Mouse (Mus musculus) urinary bladder, postnatal 36 days (tissue): ENCODE measurements around the gene Scimp.
"Not testable (repeated sequence)": the region's sequence is repeated elsewhere in the genome, so short reads cannot be mapped to it uniquely, and the experiment has no call there.

Experiments
- DNase-seq, 2 experiments: peaks; one replicate each; pipeline ENCODE4 v3.0.0; 2022; ENCODE audit warnings: low spot score in 2 of 2, mixed read lengths in 1 of 2

Scimp gene

DNA sequence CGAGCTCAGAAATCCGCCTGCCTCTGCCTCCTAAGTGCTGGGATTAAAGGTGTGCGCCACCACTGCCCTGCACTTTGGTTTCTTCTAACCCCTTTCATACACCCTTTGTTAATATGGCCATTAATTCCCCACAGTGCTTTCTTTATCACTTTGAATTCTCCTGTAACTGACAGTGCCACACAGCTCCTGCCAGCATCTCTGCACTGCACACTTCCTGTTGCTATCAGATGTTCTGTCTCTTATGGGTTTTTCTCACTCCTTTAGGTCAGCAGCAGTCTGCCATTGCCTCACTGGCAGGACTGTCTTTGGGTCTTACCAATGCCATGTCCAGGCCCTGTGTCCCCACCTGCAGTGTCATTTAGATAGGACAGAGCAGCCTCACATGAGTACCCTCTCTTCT, 41.6 kb downstream of the Scimp start:
- DNase-seq: no peak

DNA sequence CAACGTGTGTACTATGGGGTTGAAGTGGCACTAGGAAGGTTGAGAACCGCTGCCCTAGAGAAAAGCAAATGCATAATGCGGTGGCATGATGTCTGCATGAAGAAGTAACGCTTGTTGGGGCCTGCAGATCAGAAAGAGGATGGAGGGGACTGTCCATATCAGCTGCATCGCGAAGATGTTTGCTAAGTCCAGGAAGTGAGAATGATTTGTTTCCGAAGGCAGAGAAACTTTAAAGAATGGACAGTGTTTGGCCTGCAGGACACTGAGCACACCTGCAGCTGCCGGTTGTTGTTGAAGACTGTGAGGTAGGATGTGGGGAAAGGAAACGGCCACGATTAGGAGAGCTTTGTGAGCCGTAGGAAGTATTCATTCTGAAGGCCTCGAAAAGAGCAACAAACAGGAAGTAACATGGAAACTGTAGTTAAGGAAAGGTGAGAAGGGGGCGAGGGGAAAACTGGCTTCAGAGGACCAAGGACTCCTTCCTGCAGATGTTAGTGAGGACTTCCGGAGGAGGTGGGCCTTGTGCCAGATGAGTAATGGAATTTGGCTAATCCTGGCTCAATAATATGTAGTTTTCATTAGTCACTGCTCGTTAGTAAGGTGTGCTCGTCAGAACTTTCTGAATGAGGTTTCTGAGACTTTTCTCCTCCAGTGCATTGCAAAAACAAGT, 46.5 kb downstream of the Scimp start:
- DNase-seq: peak; percentile 14 to 39

DNA sequence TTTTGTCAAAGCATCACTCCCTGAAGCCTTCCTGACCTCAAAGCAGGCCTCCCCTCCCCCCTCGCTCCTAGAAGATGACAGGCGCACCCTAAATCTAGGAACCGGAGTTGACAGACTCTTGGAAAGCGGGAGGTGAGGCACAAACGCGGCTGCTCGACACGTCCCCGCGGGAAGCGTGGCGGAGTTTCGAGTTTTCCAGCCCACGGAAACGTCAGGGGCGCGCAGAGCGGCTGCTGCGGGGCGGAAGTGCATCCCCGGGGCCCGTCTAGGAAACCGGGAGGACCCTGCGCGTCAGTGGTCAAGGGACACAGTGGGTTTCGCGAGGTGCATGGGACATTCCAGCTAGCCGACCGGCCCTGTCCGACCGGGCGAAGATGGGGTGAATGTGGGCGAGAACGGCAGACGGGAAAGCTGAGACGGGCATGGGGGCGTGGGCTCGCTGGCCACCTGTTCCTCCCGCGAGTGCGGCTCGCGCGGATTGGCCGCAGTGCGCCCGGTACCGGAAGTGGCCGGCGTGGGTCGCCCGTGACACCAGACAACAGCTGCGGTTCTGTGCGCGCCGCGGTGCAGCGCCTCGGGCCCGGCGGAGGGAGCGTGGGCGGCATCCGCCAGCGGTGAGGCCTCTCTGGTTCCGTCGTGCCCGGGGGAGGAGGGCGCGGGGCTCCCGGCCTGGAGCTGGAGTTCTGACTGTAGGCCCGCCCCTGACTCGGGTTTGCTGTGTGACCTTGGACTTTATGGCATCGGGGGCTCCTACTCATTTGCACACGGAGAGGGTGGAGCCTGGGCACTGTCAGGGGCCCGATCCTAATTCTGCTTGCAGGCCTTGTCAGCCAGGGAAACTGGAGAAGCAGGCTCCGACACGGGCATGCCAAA, 48.2 kb downstream of the Scimp start, which contains the start of gene Zfp3:
Gene Zfp3 (plus strand): TSS at position 274 of the 873 bp plus-strand sequence.
- DNase-seq: peak; percentile 69 to 80

DNA sequence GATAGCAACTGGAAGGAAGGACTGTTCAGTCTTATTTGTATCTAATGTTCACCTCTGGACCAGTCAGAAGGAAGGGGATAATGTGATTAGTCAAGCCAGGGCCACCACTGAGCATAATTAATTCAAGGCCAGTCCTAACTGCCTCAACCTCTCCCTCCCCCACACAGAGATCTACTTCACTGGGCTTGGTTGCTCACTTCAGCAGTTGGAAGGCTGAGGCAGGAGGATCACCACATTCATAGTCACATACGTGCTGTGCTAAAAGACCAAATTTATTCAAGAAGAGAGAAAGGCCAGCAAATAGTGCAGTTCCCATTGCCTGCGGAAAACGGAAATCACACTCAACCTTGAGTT, 48.8 kb downstream of the Scimp start:
- no peak for DNase-seq

DNA sequence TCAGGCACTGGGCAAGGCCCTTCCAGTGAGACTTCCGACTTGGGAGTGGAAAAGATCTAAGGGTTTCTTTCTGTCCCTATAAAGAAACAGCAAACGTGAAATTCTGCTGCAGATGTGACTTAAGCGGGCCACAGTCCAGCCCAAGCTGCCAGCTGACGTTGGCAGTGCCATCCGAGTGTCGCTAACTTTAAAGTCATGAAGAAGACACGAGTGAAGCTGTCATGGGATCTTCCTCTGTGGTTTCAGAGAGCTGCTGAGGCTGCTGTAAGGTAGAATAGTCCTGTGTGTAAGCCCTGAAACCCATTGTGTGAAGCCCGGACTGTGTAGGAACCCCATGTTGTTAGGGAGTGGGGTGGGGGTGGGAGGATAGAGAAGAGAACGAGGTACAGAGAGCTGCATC, 49.7 kb downstream of the Scimp start:
- DNase-seq: no peak

DNA sequence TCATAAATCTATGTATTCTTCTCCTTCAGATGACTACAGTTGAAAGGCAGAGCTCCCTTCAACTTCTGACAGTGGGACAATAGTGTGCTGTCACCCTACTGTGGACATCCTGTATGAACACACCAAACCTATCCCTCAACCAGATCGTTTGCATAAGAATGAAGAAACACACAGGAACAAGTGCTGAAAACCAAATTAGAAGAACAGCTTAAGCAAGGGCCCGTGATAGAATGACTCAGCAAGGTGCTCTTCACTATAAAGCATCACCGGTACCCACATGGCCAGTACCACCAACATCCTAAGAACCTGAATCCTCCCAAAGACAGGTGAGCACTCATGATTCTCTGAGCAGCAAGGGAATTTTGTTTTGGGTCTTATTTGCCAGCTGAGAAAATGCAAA, 51.9 kb downstream of the Scimp start:
- not testable (repeated sequence) for DNase-seq

DNA sequence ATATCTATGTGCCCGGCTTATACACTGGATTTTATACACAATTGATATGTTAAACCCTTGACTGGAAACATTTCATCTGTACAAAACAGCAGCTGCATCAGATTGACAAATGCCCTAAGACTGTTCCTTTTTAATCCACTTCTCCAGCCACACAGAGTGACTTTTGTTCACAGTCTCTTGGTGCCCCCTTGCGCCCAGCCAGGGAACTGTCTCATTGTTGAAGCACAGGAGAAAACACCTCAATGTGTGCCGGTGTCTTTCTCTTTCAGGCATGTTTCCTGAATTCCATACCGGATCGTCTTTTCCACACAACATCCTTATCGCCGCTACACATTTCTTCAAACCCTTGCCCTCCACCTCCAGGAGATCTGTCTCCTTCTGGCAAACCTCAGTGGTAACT, 56.7 kb downstream of the Scimp start:
- DNase-seq: peak; percentile 68 to 80

DNA sequence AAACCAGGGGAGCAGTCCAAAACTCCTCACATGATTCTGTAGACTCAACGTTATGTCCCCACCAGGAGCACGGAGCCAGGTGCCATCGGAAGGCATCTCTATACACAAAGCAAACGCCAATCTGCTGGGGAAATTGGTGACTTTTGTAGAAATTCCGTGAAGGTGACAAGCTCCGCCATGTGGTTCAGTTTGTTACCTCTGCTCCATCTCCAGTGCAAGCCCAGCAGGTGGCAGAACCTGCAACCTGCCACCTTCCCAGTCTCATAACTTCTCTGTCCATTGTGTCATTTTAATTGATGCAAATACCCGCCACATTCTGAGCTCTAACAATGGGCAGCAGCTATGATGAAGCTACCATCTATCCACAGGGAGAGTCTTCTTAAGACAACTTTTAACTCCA, 57.4 kb downstream of the Scimp start:
- no peak for DNase-seq

DNA sequence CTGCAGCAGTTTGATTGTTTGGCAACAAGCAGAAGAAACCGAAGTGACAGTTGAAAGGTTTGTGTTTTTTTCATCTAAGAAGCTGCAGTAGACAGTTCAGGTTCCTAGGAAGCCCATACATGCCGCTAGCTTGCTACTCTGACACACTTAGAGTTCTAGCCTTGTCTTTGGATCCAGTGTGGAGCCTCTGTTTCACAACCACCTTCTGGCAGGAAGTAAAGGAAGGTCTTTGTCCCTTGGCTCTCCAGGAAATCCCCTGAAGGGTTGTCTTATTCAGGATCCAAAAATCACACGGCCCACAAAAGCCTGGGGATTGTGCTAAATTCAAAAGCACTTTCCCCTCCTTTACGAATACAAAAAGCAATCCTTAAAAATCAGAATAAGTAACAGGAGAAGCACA, 57.9 kb downstream of the Scimp start:
- DNase-seq: no peak

DNA sequence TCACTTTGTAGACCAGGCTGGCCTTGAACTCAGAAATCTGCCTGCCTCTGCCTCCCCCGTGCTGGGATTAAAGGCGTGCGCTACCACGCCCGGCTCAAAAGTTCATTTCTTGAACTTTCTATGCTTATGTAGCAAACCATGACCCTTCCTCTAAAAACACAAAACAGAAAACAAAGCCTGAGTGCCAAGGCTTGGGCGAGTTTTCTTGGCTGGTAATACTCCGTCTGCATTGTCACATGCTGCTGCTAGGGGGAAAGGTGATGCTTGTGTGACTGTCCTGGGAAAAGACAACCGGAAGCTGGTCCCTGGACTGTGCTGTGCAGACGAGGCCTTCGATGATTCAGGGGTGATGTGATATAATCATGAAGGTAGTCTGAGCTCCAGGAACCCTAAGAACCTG, 59.2 kb downstream of the Scimp start:
- DNase-seq: no peak

DNA sequence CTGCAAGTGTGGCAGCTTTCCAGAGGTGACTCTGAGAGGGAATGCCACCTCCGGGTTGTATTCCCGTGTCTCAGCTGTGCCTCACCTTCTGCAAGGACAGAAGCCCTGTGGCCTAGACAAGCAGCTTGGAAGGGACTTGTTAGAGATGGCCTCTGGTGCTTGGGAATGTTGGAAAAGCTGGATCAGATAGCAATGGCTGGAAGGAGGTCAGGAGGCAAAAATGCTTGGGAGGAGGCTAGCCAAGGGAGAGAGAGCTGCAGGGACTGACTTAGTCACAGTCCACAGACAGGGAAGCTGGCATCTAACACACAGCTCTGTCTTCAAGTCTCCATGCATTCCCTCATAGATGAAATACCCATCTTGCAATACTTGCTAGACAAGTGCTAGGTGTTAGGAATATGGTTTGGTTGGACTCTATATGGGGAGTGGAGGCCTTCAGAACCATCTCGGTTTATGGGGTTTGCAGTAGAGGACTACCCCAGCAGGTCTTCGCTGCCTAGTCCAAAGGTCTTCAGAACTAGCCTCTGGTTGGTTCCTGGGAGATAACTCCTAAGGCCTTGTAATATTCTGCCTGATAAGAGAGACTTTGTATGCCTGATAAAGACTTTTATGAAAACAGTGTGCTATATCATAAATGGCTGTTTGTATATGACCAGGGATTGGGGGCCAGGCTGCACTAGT, 59.9 kb downstream of the Scimp start:
- no peak for DNase-seq

DNA sequence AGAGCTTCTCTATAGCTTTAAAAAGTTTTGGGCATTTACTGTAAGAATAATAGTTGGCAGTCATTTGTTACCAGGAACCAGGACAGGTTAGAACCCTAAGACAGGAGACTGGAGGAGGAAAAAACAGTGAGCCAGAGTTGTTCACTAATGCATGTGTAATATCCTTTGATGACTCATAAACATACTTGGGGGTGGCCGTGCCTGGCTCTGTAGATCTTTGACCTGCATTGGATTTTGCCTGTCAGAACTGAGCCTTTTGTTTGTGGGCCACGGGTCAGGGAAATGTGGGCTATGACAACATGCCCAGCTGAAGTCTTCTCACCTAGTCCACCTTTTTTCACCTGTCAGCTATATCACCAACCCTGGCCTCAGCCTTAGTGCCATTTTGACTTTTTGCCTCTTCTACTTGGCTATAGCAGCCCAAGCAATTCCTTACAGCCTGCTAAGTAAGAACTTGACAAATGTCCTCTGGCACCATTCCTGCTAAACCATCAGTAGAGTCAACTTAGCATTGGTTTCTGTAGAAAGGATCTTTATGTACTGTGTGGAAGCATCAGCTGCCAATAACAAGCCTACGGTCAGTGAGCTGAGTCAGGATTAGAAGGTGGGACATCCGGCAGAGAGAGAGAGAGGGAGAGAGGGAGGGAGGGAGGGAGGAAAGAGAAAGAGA, 64.4 kb downstream of the Scimp start:
- peak; percentile 32 to 66 for DNase-seq

DNA sequence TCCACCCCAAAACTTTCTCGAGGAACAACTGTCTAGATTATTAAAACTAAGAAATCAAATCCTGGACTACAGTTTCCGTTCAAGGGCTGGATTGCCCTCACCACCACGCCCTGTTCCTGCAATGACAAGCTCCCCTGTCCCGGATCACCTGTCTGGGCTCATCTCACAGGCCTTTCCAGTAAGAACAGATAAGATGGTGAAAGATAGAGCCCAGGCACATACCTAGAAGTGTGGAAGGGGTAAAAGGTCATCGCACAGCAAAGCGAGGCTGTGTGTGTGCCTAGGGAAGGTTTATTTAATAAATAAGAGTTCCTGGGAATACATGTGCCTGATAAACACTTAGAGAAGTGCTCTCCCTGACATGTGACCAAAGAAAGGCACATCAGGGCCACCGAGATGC, 66.8 kb downstream of the Scimp start:
- DNase-seq: no peak

DNA sequence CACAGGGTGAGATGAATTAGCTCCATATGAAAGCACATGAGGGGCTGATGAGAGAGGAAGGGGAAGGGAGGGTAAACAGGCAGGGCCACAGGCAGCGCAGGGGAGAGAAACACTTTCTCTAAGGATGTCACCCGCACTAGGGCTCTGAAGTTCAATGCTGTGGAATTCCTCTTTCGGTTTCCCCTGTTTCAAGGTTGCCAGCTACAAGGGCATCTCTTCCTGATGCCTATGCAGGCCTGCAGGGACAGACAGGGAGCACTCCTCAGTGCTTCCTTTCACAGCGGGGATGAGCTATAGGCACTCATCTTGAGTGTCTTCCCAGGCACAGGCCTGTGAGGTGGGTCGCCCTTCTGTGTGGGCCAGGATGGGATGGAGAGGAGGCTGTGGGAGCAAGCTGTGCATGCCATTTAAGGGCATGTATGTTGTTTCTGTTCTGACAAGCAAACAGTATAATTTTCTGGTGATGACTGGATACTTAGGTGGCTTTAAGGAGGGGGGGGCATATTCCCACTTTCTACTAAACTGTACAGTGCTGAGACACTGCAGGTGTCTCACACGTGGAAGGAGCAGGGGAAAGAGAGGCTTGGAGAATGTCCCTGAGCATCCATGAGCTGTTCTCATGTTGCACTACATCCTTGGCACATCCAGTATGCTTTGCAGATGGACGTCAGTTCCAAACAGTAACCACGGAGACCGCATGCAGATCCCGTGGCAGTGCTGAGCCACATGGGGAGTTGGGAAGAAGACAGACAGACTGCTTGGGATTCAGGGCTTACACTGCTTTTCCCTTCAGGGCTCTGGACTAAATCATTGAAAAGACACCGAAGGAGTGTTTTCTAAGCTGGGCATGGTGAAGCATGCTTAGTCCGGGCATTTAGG, 69.6 kb downstream of the Scimp start:
- no peak for DNase-seq

DNA sequence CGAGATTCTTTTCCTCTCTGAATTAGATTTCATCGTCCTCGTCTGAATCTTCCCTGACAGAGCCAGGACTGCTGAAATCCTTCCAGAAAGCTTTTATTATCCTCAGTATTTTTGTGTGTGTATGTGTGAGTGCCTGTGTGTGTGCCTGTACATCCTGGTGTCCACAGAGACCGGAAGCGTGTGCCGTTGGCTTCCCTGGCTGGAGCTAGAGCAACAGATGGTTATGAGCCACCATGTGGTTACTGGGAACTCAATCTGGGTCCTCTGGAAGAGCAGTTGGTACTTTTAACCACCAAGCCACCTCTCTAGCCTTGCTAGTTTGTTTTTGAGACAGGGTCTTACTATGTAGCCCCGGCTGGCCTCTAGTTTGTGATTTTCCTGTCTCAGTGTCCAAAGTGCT, 70.3 kb downstream of the Scimp start:
- DNase-seq: no peak

DNA sequence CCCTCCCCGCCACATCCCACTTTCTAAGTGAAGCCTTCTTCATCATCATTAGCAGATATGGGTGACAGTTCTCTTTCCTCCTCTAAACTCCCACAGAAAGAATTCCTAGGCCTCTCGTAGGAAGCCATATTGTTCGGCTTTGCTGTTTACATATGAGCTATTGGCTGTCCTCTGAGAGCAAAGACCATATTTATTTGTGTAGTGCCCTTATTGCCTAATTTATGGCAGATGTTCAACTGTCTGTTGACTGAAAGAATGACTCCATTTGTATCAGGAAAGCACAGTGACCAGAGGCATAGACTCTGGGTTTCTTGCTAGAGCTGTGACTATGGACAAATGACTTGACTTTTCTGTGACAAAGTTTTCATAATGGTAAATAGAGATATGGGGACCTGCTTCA, 70.8 kb downstream of the Scimp start:
- DNase-seq: no peak
